ENCODE assay signal across 19 mouse cellular contexts in the genomic region with DNA sequence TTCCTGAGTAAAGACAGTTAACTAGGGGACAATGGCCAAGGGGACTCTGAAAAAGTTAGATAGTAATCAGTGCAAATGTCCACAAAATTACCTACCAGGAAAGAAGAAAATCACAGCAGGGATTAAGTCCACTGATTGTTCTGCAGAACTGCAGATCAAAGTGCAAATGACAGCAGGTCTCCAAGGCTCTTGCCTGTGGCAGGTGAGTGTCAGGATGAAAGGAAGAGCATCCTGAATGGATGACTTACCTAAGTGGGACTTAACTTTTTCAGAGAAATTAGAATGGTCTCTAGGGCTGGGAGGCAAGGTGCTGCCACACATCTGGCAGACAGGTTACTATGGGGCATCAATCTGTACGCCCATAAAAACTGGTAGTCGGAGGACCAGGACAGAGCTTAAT. TPM values are rescaled to one million over a fixed set of nuclear protein-coding genes. Genes with fewer than 3 reads are reported as not detected.
DNase-seq lines count a peak whose midpoint lies in the region; TF ChIP-seq lines count a peak whose summit lies in the region.
"Had no signal": no experiment of that assay in that cellular context is flagged by ENCODE, and none has a peak within 500 bp of the region (broad histone marks: within the 10 kb centered on the region; RNA-seq: fewer than 3 reads in every experiment).

No protein-coding gene starts in this region.

- H3K4me1 ChIP-seq in ES-E14 (ENCODE audit: control insufficient read depth in 2 of 2, insufficient read depth in 2 of 2, low read length in 2 of 2, poor library complexity in 1 of 2) = no peaks in the 10 kb centered on the region
- H3K4me1 ChIP-seq: embryonic facial prominence, embryonic 10.5 days; embryonic facial prominence, embryonic 12.5 days; forebrain, embryonic 15.5 days had no signal

- peaks cover 2% of the 10 kb centered on the region; the same call in 1 of the 2 replicates for H3K36me3 ChIP-seq in ES-E14 (ENCODE audit: control insufficient read depth, insufficient read depth, low read length, poor library complexity, severe bottlenecking)

- no peaks in the 10 kb centered on the region for H3K9me3 ChIP-seq in ES-E14 (ENCODE audit: control insufficient read depth, insufficient read depth, low read depth, low read length)
- H3K9me3 ChIP-seq: embryonic facial prominence, embryonic 10.5 days; embryonic facial prominence, embryonic 12.5 days; forebrain, embryonic 13.5 days; forebrain, embryonic 15.5 days had no signal

- in situ Hi-C loops in ES-E14 (cut with MboI; ENCODE audit: low sequenced_read_pairs in 2 of 2, unreplicated experiment in 2 of 2) = no loop called here

- H3K4me3 ChIP-seq in ES-E14 (ENCODE audit: insufficient read depth in 1 of 2, low read depth in 1 of 2, low read length in 2 of 2, poor library complexity in 1 of 2, severe bottlenecking in 1 of 2) = no peak overlapping the region
- H3K4me3 ChIP-seq: embryonic facial prominence, embryonic 10.5 days; embryonic facial prominence, embryonic 12.5 days; forebrain, embryonic 13.5 days; forebrain, embryonic 15.5 days had no signal

- H3K27ac ChIP-seq in ES-E14 (ENCODE audit: insufficient read depth, low read depth, low read length, poor library complexity, severe bottlenecking) = no peak overlapping the region
- H3K27ac ChIP-seq: embryonic facial prominence, embryonic 10.5 days; embryonic facial prominence, embryonic 12.5 days; forebrain, embryonic 13.5 days; forebrain, embryonic 15.5 days had no signal

- no peak overlapping the region for H3K9ac ChIP-seq in ES-E14 (ENCODE audit: insufficient read depth, low read depth, low read length, poor library complexity, severe bottlenecking)
- H3K9ac ChIP-seq: embryonic facial prominence, embryonic 12.5 days; forebrain, embryonic 13.5 days; forebrain, embryonic 15.5 days; forebrain, postnatal 0 days had no signal

- peak; percentile 25 for DNase-seq in ES-E14 (ENCODE audit: low read depth, low spot score)
- DNase-seq in WW6 (ENCODE audit: low read depth, low spot score) = peak; percentile 24
- no peak for DNase-seq in layer of hippocampus, postnatal 10 days (ENCODE audit: low spot score in 2 of 2)
- no peak for DNase-seq in gastrocnemius, adult 18-20 months (ENCODE audit: low spot score)
- DNase-seq in natural killer cell, adult 2 months (ENCODE audit: low spot score in 2 of 2) = no peak
- DNase-seq: adrenal gland, adult 8-10 months; adrenal gland, postnatal 14 days; adrenal gland, postnatal 36 days; cerebellum, adult 11-12 months; cerebellum, adult 2 months; cerebellum, adult 9-10 months; cerebellum, postnatal 10 days; cerebellum, postnatal 25 days; forebrain, postnatal 0 days had no signal

TF ChIP-seq in ES-E14, 5 proteins besides CTCF, POLR2A, EP300 and RAD21:
- TF ChIP-seq CHD2 (IDR thresholded peaks at IDR 0.05; ENCODE audit: low read depth, low read length) = no peak
- no peak for TF ChIP-seq ZC3H11A (IDR thresholded peaks at IDR 0.05; ENCODE audit: borderline replicate concordance, low read depth, low read length)
- no peak for TF ChIP-seq ZNF384 (IDR thresholded peaks at IDR 0.05; ENCODE audit: low read depth, low read length)
- TF ChIP-seq MAFK (IDR thresholded peaks at IDR 0.05; ENCODE audit: insufficient read depth, low read depth, low read length) = no peak
- TF ChIP-seq HCFC1 (IDR thresholded peaks at IDR 0.05; ENCODE audit: borderline replicate concordance, insufficient read depth, low read length) = no peak

RNA-seq across cellular contexts. Expression of a gene that starts 47.8 kb away (rescaled TPM):
- total RNA-seq in ES-E14 (2012; rRNA removed) = 11.4 and 12.4 TPM in 2 replicates
- total RNA-seq in layer of hippocampus, postnatal 10 days (2021) = 10 to 100 TPM; 83.7 to 90.9 TPM
- 1 to 10 TPM; 7.9 to 9.7 TPM for total RNA-seq in gastrocnemius, adult 18-20 months (2021)
- total RNA-seq: MEL had no signal

Comparison
In these comparisons a context has a peak if more than half of its experiments do, and no peak if none do; other contexts are left out.
1. DNase-seq: peak in ES-E14 (single experiment) and WW6 (single experiment); none in layer of hippocampus, postnatal 10 days (0 of 2), gastrocnemius, adult 18-20 months (single experiment) and natural killer cell, adult 2 months (0 of 2).